Mouse (Mus musculus) CD4-positive helper T cell, adult 2 months (primary cell): ENCODE results near the gene Mtmr10.
A peak's percentile ranks its signal among the peaks of the same experiment; 100 is the strongest.

Experiments used
- DNase-seq: peaks from one replicate; pipeline ENCODE4 v3.0.0-alpha.2; 2012; ENCODE audit warnings: low read depth, missing footprints, low spot score

The Mtmr10 gene

DNA sequence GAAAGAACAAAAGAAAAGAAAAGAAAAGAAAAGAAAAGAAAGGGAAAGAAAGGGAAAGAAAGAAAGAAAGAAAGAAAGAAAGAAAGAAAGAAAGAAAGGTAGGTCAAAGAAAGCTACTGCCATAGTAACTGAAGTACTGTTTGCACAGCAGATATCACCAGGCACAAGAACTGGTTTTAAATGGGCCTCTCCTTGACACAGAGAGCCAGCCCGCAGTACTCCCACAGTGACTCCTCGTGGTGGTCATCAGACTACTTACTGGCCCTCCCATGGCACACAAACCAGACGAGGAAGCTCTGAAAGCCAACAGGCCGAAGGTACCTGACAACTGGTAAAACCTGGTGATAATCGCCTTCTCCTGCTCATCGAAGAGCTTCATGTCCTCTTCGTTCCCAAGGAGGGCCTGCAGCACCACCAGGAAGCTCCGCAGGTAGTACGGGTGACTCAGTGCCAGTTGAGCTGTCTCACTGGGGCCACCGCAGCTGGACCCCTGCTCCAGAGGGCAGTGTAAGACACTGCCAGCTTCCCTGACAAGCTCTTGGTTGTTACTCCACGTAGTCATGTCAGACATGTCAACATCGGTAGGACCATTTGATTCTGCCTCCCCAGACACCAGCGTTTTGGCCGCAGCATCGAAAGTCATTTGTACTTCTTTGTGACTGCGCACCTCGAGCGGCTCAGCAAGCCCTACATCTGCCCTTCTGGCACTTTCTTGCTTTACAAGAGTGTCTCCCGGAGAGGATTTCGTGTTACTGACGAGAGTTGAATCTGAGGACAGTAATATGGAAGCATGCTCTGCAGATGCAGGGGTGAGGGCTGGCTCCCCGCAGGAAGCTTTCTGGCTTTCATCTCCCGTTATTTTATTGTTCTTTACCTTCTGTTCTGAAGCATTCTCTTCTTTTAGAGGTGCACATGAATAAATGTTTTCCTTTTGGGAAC, 84.8 kb downstream of the Mtmr10 start:
- DNase-seq = no peak

DNA sequence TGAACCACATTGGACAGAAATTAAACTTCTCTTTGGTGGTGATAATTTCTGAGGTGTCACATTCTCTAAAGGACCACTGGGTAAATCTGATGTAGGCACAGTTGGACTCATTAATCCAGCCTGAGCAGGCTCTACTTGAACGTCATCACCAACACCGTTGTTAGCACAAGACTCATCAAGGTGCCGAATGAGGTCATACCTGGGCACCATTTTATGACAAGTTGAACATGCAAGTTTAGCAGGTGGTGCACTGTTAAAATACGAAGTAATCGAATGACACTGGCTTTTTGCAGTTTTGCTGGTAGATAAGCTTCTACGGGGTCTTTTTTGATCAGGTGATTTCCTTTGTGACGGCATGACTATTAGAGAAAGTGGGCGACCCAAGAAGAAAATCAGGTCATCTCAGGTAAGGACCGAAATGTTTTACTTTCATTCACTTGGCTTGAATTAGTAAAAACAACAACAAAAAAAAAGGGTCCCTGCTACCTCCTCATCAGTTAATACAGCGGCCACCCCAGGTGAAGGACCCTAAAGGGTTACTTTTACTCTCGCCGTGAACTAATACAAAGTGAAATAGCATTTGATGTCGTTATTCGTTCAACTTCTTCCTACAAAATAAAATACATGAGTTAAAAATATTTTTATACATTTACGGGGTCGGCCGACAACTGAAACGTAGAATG, 85.8 kb downstream of the Mtmr10 start:
- peak; percentile 54 for DNase-seq

DNA sequence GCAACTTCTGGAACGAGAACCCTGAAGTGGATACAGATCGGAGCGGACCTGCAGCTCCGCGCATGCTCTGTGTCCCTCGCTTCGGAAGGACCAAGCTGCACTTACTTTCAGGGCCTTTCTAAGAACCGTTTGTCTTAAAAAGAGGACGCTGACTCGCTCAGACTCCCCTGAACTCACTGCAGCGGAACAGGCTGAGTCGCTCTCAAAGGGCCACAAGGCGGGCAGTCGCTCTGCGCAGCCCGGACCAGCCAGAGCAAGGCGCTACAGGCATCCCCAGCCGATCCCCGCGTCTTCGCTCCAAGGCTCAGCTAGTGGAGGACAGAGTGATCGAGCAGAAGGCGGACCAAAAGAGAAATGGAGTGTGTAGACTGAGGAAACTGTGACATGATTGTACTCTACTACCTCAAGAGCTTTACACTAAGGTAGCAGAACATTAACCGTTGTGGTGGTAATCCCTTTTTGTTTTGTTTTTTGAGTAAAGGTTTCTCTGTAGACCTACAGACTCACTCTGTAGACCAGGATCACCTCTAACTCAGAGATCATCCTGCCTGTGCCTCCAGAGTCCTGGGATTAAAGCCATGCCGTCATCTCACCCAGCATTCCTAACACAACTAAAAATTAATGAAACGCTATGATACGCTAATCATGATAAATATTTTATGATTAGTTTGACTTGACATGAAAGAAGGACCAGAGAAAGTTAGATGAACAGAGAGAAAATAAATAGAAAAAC, 86.5 kb downstream of the Mtmr10 start, which contains the start of gene Fan1:
Gene Fan1, minus strand, starts transcription at position 266 of the 733 bp plus-strand sequence.
- peak; percentile 89 for DNase-seq
